Mouse (Mus musculus) spleen, adult 2 months (tissue): ENCODE results near the gene Tenm4. TPM values are rescaled to one million over a fixed set of nuclear protein-coding genes. Genes with fewer than 3 reads are reported as not detected.

Experiments
- DNase-seq, 2 experiments: peaks; one replicate each; pipeline versions ENCODE4 v3.0.0 to v3.0.0-alpha.2; 2012 to 2021; ENCODE audit warnings: low spot score in 2 of 2, low read depth in 1 of 2
- H3K27ac ChIP-seq: fragments of 200-500 bp; 2 replicates; pipeline ENCODE4 v1.5.1; 2012; ENCODE audit warnings: low read length, inconsistent platforms; ENCODE audit not compliant: insufficient read depth
- H3K27me3 ChIP-seq: fragments of 200-500 bp; 2 replicates; pipeline ENCODE4 v1.6.1; 2012; ENCODE audit warnings: mild to moderate bottlenecking, moderate library complexity, low read length, inconsistent platforms; ENCODE audit not compliant: control insufficient read depth, insufficient read depth
- H3K36me3 ChIP-seq: fragments of 200-500 bp; 2 replicates; pipeline ENCODE4 v1.6.1; 2012; ENCODE audit warnings: mild to moderate bottlenecking, low read length, inconsistent platforms; ENCODE audit not compliant: control insufficient read depth, insufficient read depth
- H3K4me1 ChIP-seq: fragments of 200-500 bp; 2 replicates; pipeline ENCODE4 v1.6.1; 2011; ENCODE audit warnings: inconsistent platforms; ENCODE audit not compliant: control insufficient read depth, insufficient read depth, insufficient read length
- H3K4me3 ChIP-seq: fragments of 200-500 bp; 2 replicates; pipeline ENCODE4 v1.5.1; 2011; ENCODE audit warnings: mild to moderate bottlenecking, inconsistent platforms; ENCODE audit not compliant: insufficient read depth, insufficient read length; ENCODE audit errors: extremely low read depth
- CTCF ChIP-seq: fragments of 200-500 bp; IDR thresholded peaks from 2 replicates; pipeline ENCODE4 v1.5.1; 2011; ENCODE audit warnings: mild to moderate bottlenecking, inconsistent platforms; ENCODE audit not compliant: insufficient read depth, insufficient read length, insufficient replicate concordance; ENCODE audit errors: extremely low read depth
- POLR2A ChIP-seq: fragments of 200-500 bp; IDR thresholded peaks from 2 replicates; pipeline ENCODE4 v1.6.1; 2011; ENCODE audit warnings: low read depth, low read length, inconsistent platforms
- WGBS: fragments of 180-500 bp; shearing (Covaris S2); methylation state at CpG from one replicate; pipeline ENCODE4 v1.1.7; 2018; 5-methylcytosine and 5-hydroxymethylcytosine counted together
- polyA plus RNA-seq: library from polyadenylated mRNA; depleted of rRNA; stranded (reverse); fragments of >200 nt; gene quantifications from 2 replicates; pipeline ENCODE4 v1.2.3, GENCODE M21; 2012

Gene Tenm4
- polyA plus RNA-seq, 1 experiment, result 1.2 TPM

- no peaks in the 10 kb centered on the region for H3K36me3 ChIP-seq
- 48% methylated on average over 6 of the region's 6 CpGs for WGBS
- TF ChIP-seq CTCF (no peak), POLR2A (no peak)
- H3K4me1 ChIP-seq, result no peaks in the 10 kb centered on the region
- no peak overlapping the region for H3K4me3 ChIP-seq
- H3K27ac ChIP-seq, result no peak overlapping the region
- no peaks in the 10 kb centered on the region for H3K27me3 ChIP-seq
- DNase-seq, result no peak
These were observed 480.7 kb downstream of the Tenm4 start for GRCm38 (mm10) chr7:96651626-96652341.

- H3K4me1 ChIP-seq, result no peaks in the 10 kb centered on the region
- no peak overlapping the region for H3K27ac ChIP-seq
- DNase-seq, result no peak
- H3K4me3 ChIP-seq, result no peak overlapping the region
- TF ChIP-seq POLR2A, result no peak
- TF ChIP-seq CTCF, result no peak
- no peaks in the 10 kb centered on the region for H3K27me3 ChIP-seq
- no peaks in the 10 kb centered on the region for H3K36me3 ChIP-seq
- 49% methylated on average over 3 of the region's 3 CpGs for whole genome bisulfite sequencing
These were observed 481.8 kb downstream of the Tenm4 start for GRCm38 (mm10) chr7:96652844-96653243.

- Histone ChIP-seq H3K4me3 (no peak overlapping the region), H3K27ac (no peak overlapping the region), H3K4me1 (no peaks in the 10 kb centered on the region), H3K27me3 (no peaks in the 10 kb centered on the region), H3K36me3 (no peaks in the 10 kb centered on the region)
- 64% methylated on average over 2 of the region's 2 CpGs for WGBS
- no peak for DNase-seq
- TF ChIP-seq POLR2A (no peak), CTCF (peak; percentile 6; the same call in 1 of the 2 replicates)
These were observed 483.2 kb downstream of the Tenm4 start for GRCm38 (mm10) chr7:96654206-96654605.

GRCm38 (mm10) chr7:96655096-96655716, 484.2 kb downstream of the Tenm4 start:
- Histone ChIP-seq H3K4me3 (no peak overlapping the region), H3K27me3 (no peaks in the 10 kb centered on the region), H3K36me3 (no peaks in the 10 kb centered on the region), H3K4me1 (no peaks in the 10 kb centered on the region), H3K27ac (no peak overlapping the region)
- TF ChIP-seq POLR2A (no peak), CTCF (no peak)
- WGBS, result 83% methylated on average over 3 of the region's 3 CpGs
- no peak for DNase-seq

GRCm38 (mm10) chr7:96657101-96657830, 486.2 kb downstream of the Tenm4 start:
- H3K4me1 ChIP-seq, result no peaks in the 10 kb centered on the region
- WGBS, result 12% methylated on average over 13 of the region's 13 CpGs
- H3K27me3 ChIP-seq, result no peaks in the 10 kb centered on the region
- no peak overlapping the region for H3K27ac ChIP-seq
- DNase-seq, result no peak
- no peak overlapping the region for H3K4me3 ChIP-seq
- TF ChIP-seq CTCF, result no peak
- TF ChIP-seq POLR2A, result no peak
- H3K36me3 ChIP-seq, result no peaks in the 10 kb centered on the region

- Histone ChIP-seq H3K4me1 (no peaks in the 10 kb centered on the region), H3K27ac (no peak overlapping the region), H3K4me3 (no peak overlapping the region), H3K36me3 (no peaks in the 10 kb centered on the region), H3K27me3 (no peaks in the 10 kb centered on the region)
- 85% methylated on average over 11 of the region's 11 CpGs for WGBS
- TF ChIP-seq CTCF, result no peak
- TF ChIP-seq POLR2A, result no peak
- peak in 1 of 2 experiments; percentile 7 for DNase-seq
These were observed 487.0 kb downstream of the Tenm4 start for GRCm38 (mm10) chr7:96657857-96658580.

- Histone ChIP-seq H3K36me3 (no peaks in the 10 kb centered on the region), H3K4me1 (no peaks in the 10 kb centered on the region), H3K27ac (no peak overlapping the region), H3K27me3 (no peaks in the 10 kb centered on the region), H3K4me3 (no peak overlapping the region)
- TF ChIP-seq POLR2A, result no peak
- TF ChIP-seq CTCF, result no peak
- DNase-seq, result no peak
- 77% methylated on average over 3 of the region's 3 CpGs for WGBS
These were observed 489.9 kb downstream of the Tenm4 start for GRCm38 (mm10) chr7:96660907-96661306.
